Mouse (Mus musculus) liver, adult 2 months (tissue): ENCODE measurements around the gene 1500009C09Rik. TPM values are rescaled to one million over a fixed set of nuclear protein-coding genes. Genes with fewer than 3 reads are reported as not detected.

Experiments used
- DNase-seq: peaks from one replicate; pipeline ENCODE4 v3.0.0-alpha.2; 2011; ENCODE audit warnings: low read depth, low spot score; ENCODE audit errors: extremely low read depth
- H3K27ac ChIP-seq: fragments of 200-500 bp; replicated peaks from 2 replicates; pipeline ENCODE4 v1.5.1; 2012; ENCODE audit warnings: low read depth, mild to moderate bottlenecking, control low read depth, inconsistent platforms, low read length; ENCODE audit not compliant: insufficient read depth
- H3K27me3 ChIP-seq: fragments of 200-500 bp; 2 replicates; pipeline ENCODE4 v1.6.1; 2012; ENCODE audit warnings: mild to moderate bottlenecking, moderate library complexity, low read length, inconsistent platforms; ENCODE audit not compliant: control insufficient read depth, insufficient read depth
- H3K36me3 ChIP-seq: fragments of 200-500 bp; 2 replicates; pipeline ENCODE4 v1.6.1; 2012; ENCODE audit warnings: low read length, inconsistent platforms; ENCODE audit not compliant: control insufficient read depth, insufficient read depth
- H3K4me1 ChIP-seq: fragments of 200-500 bp; 2 replicates; pipeline ENCODE4 v1.6.1; 2011; ENCODE audit warnings: low read length; ENCODE audit not compliant: control insufficient read depth, insufficient read depth
- H3K4me3 ChIP-seq: fragments of 200-500 bp; 2 replicates; pipeline ENCODE4 v1.5.1; 2011; ENCODE audit warnings: low read depth, mild to moderate bottlenecking, control low read depth, low read length, moderate library complexity; ENCODE audit not compliant: insufficient read depth
- H3K79me2 ChIP-seq: fragments of 200-500 bp; 2 replicates; pipeline ENCODE4 v1.6.1; 2012; ENCODE audit warnings: inconsistent platforms, mild to moderate bottlenecking, low read length, moderate library complexity; ENCODE audit not compliant: control insufficient read depth, insufficient read depth
- H3K9ac ChIP-seq: fragments of 200-500 bp; 2 replicates; pipeline ENCODE4 v1.6.1; 2012; ENCODE audit warnings: low read depth, mild to moderate bottlenecking, control low read depth, inconsistent platforms, low read length
- CTCF ChIP-seq: fragments of 200-500 bp; IDR thresholded peaks from 2 replicates; pipeline ENCODE4 v1.5.1; 2011; ENCODE audit warnings: low read depth, low read length, control low read depth
- POLR2A ChIP-seq: fragments of 200-500 bp; IDR thresholded peaks from 2 replicates; pipeline ENCODE4 v1.6.1; 2011; ENCODE audit warnings: low read length, control low read depth; ENCODE audit not compliant: insufficient read depth; ENCODE audit errors: extremely low read depth
- WGBS: fragments of 180-500 bp; shearing (Covaris S2); methylation state at CpG from one replicate; pipeline ENCODE4 v1.1.7; 2018; 5-methylcytosine and 5-hydroxymethylcytosine counted together
- polyA plus RNA-seq: library from polyadenylated mRNA; depleted of rRNA; stranded (reverse); fragments of >200 nt; gene quantifications from 2 replicates; pipeline ENCODE4 v1.2.3, GENCODE M21; 2012
- total RNA-seq: library from RNA; depleted of rRNA; stranded (reverse); fragments of >200 nt; gene quantifications from 2 replicates; pipeline ENCODE4 v1.2.3, GENCODE M21; 2014

Gene 1500009C09Rik
- total and polyA plus RNA-seq, 2 experiments, result 0.18 TPM; not detected in 1

DNA sequence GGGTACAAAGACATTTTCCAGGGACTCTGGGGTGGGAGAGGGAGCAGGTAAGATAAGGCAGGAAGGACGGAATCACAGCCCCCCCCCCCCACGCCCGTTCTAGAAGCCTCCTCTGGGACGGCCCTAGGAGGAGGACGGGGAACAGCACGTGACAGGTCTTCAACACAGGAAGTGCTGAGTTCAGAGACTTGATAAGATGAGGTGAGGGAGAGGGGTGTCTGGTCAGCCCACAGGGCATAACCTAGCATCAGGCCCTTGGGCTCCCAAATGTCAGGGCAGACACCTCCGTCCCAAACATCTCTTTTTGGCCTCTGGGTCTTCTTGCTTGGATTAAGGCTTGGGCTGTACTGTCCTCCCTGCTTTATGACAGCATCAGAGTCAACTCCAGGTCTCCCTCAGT lies 28.9 kb upstream of the 1500009C09Rik start:
- H3K4me1 ChIP-seq, result no peaks in the 10 kb centered on the region
- no peak for DNase-seq
- no peaks in the 10 kb centered on the region for H3K36me3 ChIP-seq
- WGBS, result 37% methylated on average over 7 of the region's 7 CpGs
- TF ChIP-seq CTCF, result no peak
- no peak for TF ChIP-seq POLR2A
- no peak overlapping the region for H3K27ac ChIP-seq
- no peak overlapping the region for H3K4me3 ChIP-seq
- H3K9ac ChIP-seq, result no peak overlapping the region
- H3K27me3 ChIP-seq, result peaks cover 9% of the 10 kb centered on the region
- H3K79me2 ChIP-seq, result no peaks in the 10 kb centered on the region

DNA sequence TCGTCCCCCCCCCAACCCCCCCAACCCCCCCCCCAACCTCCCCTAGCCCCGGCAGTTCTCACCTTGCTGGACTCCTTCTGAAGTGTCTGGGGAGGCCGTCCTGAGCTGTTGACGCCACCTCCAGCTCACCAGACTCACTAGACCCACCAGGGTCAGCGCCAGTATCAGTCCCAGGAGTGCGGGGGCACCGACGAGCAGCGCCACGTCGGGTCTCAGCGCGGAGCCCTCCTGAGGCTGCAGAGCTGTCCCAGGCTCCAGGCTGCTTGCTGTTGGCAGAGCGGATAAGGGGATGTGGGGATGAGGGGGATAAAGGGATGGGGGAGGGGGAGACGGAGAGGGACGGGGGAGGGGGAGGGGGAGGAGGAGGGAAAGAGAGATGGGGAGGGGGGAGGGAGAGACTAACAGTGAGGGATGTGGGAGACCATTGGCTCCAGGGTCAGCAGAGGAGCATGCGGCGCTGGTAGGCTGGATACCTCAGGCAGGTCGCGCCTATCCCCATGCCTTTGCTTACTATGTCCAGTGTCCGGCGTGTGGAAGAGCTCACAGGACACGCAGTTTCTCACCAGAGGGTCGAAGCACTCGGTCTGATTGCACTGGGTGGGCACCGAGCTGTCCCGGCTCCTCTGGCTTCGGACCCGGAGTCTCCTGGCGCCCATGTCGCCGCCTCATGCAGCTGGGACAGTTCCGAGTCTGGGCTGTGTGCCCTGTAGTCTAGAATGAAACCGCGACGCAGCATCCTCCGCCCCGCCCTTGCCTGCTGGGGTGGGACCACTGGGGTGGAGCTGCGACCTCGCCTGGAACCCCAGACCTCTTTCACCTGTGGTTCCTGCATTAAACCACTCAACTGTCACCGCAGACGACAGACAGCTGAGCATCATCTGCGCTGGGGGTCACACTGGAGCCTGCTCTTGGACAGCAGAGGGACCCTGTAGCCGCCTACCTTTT lies 28.3 kb upstream of the 1500009C09Rik start, which contains the start of gene Tnfrsf13c:
Gene Tnfrsf13c, minus strand, starts transcription at position 713 of the 945 bp plus-strand sequence.
- H3K27ac ChIP-seq, result no peak within 1 kb of the TSS
- H3K27me3 ChIP-seq, result peaks cover 9% of the 10 kb centered on the region
- TF ChIP-seq POLR2A, result no peak
- TF ChIP-seq CTCF, result no peak
- no peaks in the 10 kb centered on the region for H3K79me2 ChIP-seq
- H3K4me3 ChIP-seq, result peak within 1 kb of the TSS; percentile 28; the same call in 1 of the 2 replicates
- no peaks in the 10 kb centered on the region for H3K4me1 ChIP-seq
- 5% methylated on average over 44 of the region's 44 CpGs for WGBS
- no peak for DNase-seq
- H3K36me3 ChIP-seq, result no peaks in the 10 kb centered on the region
- H3K9ac ChIP-seq, result no peak within 1 kb of the TSS

DNA sequence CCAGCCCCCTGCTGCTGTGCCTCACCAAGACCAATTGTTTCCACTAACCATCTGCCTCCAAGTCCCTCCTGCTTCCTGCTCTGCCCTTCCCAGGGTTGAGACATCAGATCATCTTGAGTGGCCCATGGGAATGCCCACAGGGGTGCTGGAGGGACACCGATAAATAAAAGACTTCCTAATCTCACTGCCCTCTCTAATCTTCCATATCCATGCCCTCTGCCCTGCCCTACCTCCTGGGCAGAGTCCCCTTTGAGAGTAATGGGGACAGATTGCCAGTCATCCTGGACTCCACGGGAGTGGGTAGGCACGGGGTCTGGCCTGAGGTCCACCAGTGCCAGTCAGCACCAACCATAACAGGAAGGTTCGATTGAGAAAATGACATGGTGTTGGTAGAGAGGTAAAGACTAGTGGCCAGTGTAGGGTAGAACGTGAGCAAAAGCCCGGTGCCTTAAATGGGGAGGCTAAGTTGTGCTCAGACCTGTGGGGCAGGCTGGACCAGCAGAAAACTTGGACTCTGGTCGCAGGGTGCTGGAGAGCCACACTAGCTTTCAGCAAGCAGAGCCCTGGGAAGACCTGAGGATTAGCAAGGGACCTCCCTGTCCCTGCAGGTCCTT lies 27.5 kb upstream of the 1500009C09Rik start:
- Histone ChIP-seq H3K4me3 (no peak overlapping the region), H3K36me3 (no peaks in the 10 kb centered on the region), H3K79me2 (no peaks in the 10 kb centered on the region), H3K9ac (no peak overlapping the region), H3K4me1 (no peaks in the 10 kb centered on the region), H3K27ac (no peak overlapping the region), H3K27me3 (peaks cover 9% of the 10 kb centered on the region)
- no peak for DNase-seq
- 38% methylated on average over 7 of the region's 7 CpGs for WGBS
- TF ChIP-seq POLR2A (no peak), CTCF (no peak)

DNA sequence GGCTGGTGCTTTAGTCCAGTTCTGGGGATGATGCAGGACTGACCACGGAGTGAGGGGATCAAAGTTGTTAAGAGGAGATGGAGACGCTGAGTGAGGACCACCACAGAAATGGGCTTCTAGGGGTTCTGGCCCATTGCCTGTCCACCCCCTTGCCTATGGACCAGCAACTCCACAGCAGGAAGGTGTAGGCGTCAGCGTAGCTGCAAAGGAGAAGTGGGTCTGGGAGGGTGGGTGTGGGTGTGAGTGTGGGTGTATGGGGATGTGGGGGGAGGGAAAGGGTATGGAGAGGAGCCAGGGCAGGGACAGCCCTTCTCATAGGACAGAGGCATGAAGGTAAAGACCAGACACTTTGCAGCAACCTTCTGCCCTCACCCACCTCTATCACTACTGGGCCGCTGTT lies 26.4 kb upstream of the 1500009C09Rik start:
- Histone ChIP-seq H3K4me1 (no peaks in the 10 kb centered on the region), H3K79me2 (no peaks in the 10 kb centered on the region), H3K36me3 (no peaks in the 10 kb centered on the region), H3K27ac (no peak overlapping the region), H3K27me3 (peaks cover 9% of the 10 kb centered on the region), H3K4me3 (no peak overlapping the region), H3K9ac (no peak overlapping the region)
- DNase-seq, result no peak
- TF ChIP-seq POLR2A, result no peak
- WGBS, result 90% methylated on average over 5 of the region's 5 CpGs

DNA sequence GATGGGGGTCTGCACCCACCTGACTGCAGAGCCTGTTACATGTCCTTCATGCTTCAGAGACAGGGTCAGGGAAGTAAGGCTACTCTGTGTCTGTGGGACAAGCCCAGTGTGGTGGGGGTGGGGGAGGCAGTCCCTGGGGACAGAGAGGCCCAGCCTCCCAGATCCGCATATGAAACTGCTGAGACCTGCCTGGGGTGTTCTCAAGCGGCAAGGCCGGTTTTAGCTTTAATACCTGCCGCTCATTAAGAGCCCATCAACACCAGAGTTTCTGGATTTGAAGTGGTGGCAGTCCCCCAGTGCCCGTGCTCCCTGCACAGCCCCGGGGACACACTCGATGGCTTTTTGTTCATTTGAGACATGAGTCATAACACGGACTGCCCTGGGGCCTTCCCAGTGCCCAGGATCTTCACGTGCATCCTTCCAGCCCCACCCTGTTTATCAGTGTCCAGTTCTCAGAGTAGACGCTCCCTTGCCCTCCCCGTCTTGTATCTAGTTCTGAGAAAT lies 22.6 kb upstream of the 1500009C09Rik start:
- Histone ChIP-seq H3K36me3 (no peaks in the 10 kb centered on the region), H3K79me2 (no peaks in the 10 kb centered on the region), H3K9ac (no peak overlapping the region), H3K4me1 (no peaks in the 10 kb centered on the region), H3K27ac (no peak overlapping the region), H3K27me3 (peaks cover under 1% of the 10 kb centered on the region; the same call in 1 of the 2 replicates), H3K4me3 (no peak overlapping the region)
- 82% methylated on average over 11 of the region's 11 CpGs for WGBS
- TF ChIP-seq POLR2A, result no peak
- no peak for TF ChIP-seq CTCF
- no peak for DNase-seq
